Mouse (Mus musculus) embryonic facial prominence, embryonic 11.5 days (tissue): ENCODE results near the gene Slc12a3. TPM values are rescaled to one million over a fixed set of nuclear protein-coding genes. Genes with fewer than 3 reads are reported as not detected.

Experiments used
- ATAC-seq: fragments of 200-750 bp; cut with Nextera tagmentation; replicated peaks from 2 replicates; pipeline ENCODE4 v1.8.0; 2017; ENCODE audit warnings: low read depth; ENCODE audit not compliant: insufficient number of reproducible peaks, low FRiP score, low TSS enrichment
- DNase-seq: peaks from one replicate; pipeline ENCODE4 v3.0.0-alpha.2; 2015; ENCODE audit warnings: low spot score
- H3K27ac ChIP-seq: fragments of 300-500 bp; sonication (generic); replicated peaks from 2 replicates; pipeline ENCODE4 v1.5.1; 2014; ENCODE audit warnings: mild to moderate bottlenecking, low read depth, low read length, control low read depth
- H3K27me3 ChIP-seq: fragments of 300-500 bp; sonication (generic); 2 replicates; pipeline ENCODE4 v1.6.1; 2014; ENCODE audit warnings: mild to moderate bottlenecking, low read length, moderate library complexity, mixed read lengths; ENCODE audit not compliant: control insufficient read depth, insufficient read depth
- H3K36me3 ChIP-seq: fragments of 300-500 bp; sonication (generic); replicated peaks from 2 replicates; pipeline ENCODE4 v1.6.1; 2014; ENCODE audit warnings: low read depth, mild to moderate bottlenecking, low read length, moderate library complexity, mixed read lengths; ENCODE audit not compliant: control insufficient read depth, insufficient read depth
- H3K4me1 ChIP-seq: fragments of 300-500 bp; sonication (generic); 2 replicates; pipeline ENCODE4 v1.6.1; 2014; ENCODE audit warnings: low read length, mixed read lengths; ENCODE audit not compliant: control insufficient read depth, insufficient read depth
- H3K4me2 ChIP-seq: fragments of 300-500 bp; sonication (generic); 2 replicates; pipeline ENCODE4 v1.6.1; 2014; ENCODE audit warnings: low read depth, mild to moderate bottlenecking, control low read depth, low read length, moderate library complexity
- H3K4me3 ChIP-seq: fragments of 300-500 bp; sonication (generic); 2 replicates; pipeline ENCODE4 v1.5.1; 2014; ENCODE audit warnings: low read depth, low read length, control low read depth
- H3K9ac ChIP-seq: fragments of 300-500 bp; sonication (generic); replicated peaks from 2 replicates; pipeline ENCODE4 v1.6.1; 2014; ENCODE audit warnings: mild to moderate bottlenecking, control low read depth, low read length
- H3K9me3 ChIP-seq: fragments of 300-500 bp; sonication (generic); replicated peaks from 2 replicates; pipeline ENCODE4 v1.6.1; 2016; ENCODE audit warnings: mild to moderate bottlenecking, low read length, inconsistent platforms, mixed read lengths; ENCODE audit not compliant: control insufficient read depth
- WGBS: fragments of 180-500 bp; shearing (Covaris S2); extraction: QIAGEN DNeasy Blood & Tissue Kit; methylation state at CpG from one replicate; pipeline ENCODE4 v1.1.7; 2014; 5-methylcytosine and 5-hydroxymethylcytosine counted together
- polyA plus RNA-seq: library from polyadenylated mRNA; unstranded; fragments of >200 nt; fragmentation: Nextera tagmentation; extraction: Ambion mirVana; gene quantifications from 2 replicates; pipeline ENCODE4 v1.2.1, GENCODE M21; 2014

Gene Slc12a3
- polyA plus RNA-seq, 1 experiment from 2014 or later, result not detected

GRCm38 (mm10) chr8:94364686-94365312 is 35.8 kb downstream of the Slc12a3 start:
- WGBS, result 89% methylated on average over 6 of the region's 6 CpGs
- no peaks in the 10 kb centered on the region for H3K9me3 ChIP-seq
- no peak overlapping the region for H3K9ac ChIP-seq
- H3K27ac ChIP-seq, result no peak overlapping the region
- ATAC-seq (no peak), DNase-seq (no peak)
- H3K27me3 ChIP-seq, result no peaks in the 10 kb centered on the region
- H3K4me1 ChIP-seq, result no peaks in the 10 kb centered on the region
- H3K36me3 ChIP-seq, result no peaks in the 10 kb centered on the region
- H3K4me2 ChIP-seq, result no peak overlapping the region
- no peak overlapping the region for H3K4me3 ChIP-seq

- DNase-seq (no peak), ATAC-seq (no peak)
- 87% methylated on average over 9 of the region's 9 CpGs for WGBS
- H3K9me3 ChIP-seq, result no peaks in the 10 kb centered on the region
- no peaks in the 10 kb centered on the region for H3K36me3 ChIP-seq
- H3K4me3 ChIP-seq, result no peak overlapping the region
- H3K27ac ChIP-seq, result no peak overlapping the region
- no peak overlapping the region for H3K4me2 ChIP-seq
- no peaks in the 10 kb centered on the region for H3K4me1 ChIP-seq
- H3K9ac ChIP-seq, result no peak overlapping the region
- H3K27me3 ChIP-seq, result no peaks in the 10 kb centered on the region
Observed at GRCm38 (mm10) chr8:94365410-94365981, 36.5 kb downstream of the Slc12a3 start.

DNA sequence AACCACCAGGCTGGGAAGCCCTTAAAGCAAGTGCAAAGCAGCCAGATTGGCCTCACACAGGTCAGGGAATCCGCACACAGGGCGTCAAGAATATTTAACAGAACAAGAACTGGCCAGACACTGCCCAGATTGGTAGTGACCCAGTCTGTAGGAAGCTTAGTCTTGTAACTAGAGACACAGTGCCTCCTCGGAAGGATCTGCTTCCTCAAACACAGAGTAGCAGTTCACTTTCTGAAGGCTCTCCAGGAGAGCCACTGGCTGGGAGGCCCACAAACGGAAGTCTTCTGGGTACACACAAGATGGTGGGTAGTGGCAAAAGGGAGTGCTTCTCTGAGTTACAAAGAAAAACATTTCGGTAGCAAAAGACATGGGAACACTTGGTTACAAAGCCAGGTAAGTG is 41.8 kb downstream of the Slc12a3 start:
- no peak overlapping the region for H3K27ac ChIP-seq
- no peak overlapping the region for H3K4me2 ChIP-seq
- H3K27me3 ChIP-seq, result no peaks in the 10 kb centered on the region
- H3K4me1 ChIP-seq, result no peaks in the 10 kb centered on the region
- 75% methylated on average over 5 of the region's 5 CpGs for WGBS
- ATAC-seq (no peak), DNase-seq (no peak)
- no peak overlapping the region for H3K4me3 ChIP-seq
- no peaks in the 10 kb centered on the region for H3K9me3 ChIP-seq
- no peaks in the 10 kb centered on the region for H3K36me3 ChIP-seq
- no peak overlapping the region for H3K9ac ChIP-seq

DNA sequence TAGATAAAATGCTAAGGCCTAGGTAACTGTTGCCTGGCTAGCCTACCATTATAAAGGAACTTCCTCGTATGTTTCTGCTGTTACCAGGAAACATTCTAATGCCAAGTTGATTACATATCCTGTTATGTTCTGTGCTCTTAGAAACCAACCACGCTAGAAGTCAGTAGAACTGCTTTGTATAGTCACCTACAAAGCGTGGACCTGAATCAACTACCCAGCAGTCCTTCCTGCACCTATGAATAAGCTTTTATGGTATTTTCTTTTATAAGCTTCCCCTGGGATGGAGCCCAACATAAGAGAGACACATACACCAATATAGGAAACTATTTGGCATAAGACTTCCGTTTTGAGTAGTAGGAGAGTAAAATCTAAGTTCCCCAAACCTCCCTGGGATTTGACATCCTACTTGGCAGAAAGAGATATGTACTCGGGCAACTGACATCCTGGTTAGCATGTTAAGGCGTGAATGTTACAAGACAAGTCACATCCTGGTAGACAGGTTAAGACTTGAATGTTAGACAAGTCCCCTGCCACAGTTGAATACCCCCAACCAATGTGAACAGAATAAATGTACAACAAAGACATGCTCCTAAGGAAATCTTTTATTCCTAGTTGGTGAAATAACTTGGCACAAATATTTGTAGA is 44.1 kb downstream of the Slc12a3 start:
- DNase-seq (no peak), ATAC-seq (no peak)
- Histone ChIP-seq H3K27ac (no peak overlapping the region), H3K27me3 (no peaks in the 10 kb centered on the region), H3K4me2 (no peak overlapping the region), H3K9me3 (no peaks in the 10 kb centered on the region), H3K4me1 (no peaks in the 10 kb centered on the region), H3K9ac (no peak overlapping the region), H3K4me3 (no peak overlapping the region), H3K36me3 (no peaks in the 10 kb centered on the region)
- WGBS, result 82% methylated on average over 6 of the region's 6 CpGs

DNA sequence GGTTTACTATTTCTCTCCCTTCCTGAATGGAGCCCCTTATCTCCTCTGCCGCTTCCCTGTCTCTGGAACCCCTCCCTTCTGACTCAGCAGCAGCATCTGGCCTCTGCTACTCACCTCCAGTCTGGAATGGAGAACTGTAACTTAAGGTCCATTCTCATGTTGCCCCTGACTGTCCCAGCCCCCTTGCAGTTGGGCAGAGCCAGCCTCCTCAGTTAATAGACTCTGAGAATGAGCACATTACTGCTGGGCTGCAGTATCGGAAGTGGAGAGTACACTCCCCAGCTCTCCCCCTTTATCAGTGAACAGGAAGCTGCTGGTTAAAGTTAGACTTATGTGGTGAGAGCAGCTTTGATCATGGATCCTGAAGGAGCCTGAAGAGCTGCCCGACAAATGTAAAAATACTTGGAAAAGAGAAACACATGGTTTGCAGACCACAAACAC is 46.6 kb downstream of the Slc12a3 start:
- H3K4me3 ChIP-seq, result no peak overlapping the region
- no peak for DNase-seq
- ATAC-seq, result no peak
- WGBS, result 50% methylated on average over 3 of the region's 3 CpGs
- no peak overlapping the region for H3K4me2 ChIP-seq
- no peaks in the 10 kb centered on the region for H3K27me3 ChIP-seq
- H3K9me3 ChIP-seq, result no peaks in the 10 kb centered on the region
- no peak overlapping the region for H3K27ac ChIP-seq
- no peaks in the 10 kb centered on the region for H3K4me1 ChIP-seq
- no peaks in the 10 kb centered on the region for H3K36me3 ChIP-seq
- H3K9ac ChIP-seq, result no peak overlapping the region

DNA sequence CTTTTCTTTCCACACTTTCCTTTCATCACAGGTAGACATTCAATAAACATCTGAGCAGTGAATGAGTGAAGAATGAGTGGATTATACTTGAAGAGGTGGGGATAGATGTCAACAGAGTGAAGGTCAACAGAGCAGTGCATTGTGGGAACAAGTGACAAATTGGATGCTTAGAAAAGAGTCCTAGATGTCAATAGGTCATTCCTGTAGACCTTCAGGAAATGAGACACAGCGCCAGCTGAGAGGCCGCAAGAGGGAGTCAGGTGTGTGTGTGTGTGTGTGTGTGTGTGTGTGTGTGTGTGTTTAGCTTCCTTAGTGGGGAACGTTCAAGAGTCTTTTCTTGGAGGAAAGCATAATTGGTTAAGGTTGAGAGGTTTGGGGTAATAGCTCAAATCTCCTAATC is 47.2 kb downstream of the Slc12a3 start:
- Histone ChIP-seq H3K36me3 (no peaks in the 10 kb centered on the region), H3K4me1 (no peaks in the 10 kb centered on the region), H3K4me2 (no peak overlapping the region), H3K9me3 (no peaks in the 10 kb centered on the region), H3K9ac (no peak overlapping the region), H3K27ac (no peak overlapping the region), H3K4me3 (no peak overlapping the region), H3K27me3 (no peaks in the 10 kb centered on the region)
- ATAC-seq (no peak), DNase-seq (no peak)
- WGBS, result 78% methylated on average over 3 of the region's 3 CpGs

- Histone ChIP-seq H3K9ac (no peak overlapping the region), H3K36me3 (no peaks in the 10 kb centered on the region), H3K9me3 (no peaks in the 10 kb centered on the region), H3K27me3 (no peaks in the 10 kb centered on the region), H3K4me3 (no peak overlapping the region), H3K27ac (no peak overlapping the region), H3K4me2 (no peak overlapping the region), H3K4me1 (no peaks in the 10 kb centered on the region)
- WGBS, result 71% methylated on average over 2 of the region's 2 CpGs
- no peak for DNase-seq
- no peak for ATAC-seq
Observed at GRCm38 (mm10) chr8:94376580-94376979, 47.6 kb downstream of the Slc12a3 start.

DNA sequence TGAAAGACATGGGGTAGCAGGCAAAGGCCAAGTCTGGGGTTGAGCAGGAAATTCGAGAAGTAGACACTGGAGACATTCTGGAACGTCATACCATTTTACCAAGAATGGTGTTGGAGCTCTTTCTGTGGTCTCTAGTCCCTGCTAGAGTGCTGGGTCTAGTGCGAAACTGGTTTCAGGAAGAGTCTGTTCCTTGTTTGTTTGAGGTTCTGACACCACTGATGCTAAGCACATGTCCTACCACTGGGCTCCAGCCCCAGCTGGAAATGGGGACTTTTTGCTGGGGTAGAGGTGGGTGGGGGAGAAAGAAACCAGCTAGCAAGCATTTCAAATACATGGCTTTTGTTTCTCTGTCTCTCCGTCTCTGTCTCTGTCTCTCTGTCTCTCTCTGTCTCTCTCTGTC is 48.0 kb downstream of the Slc12a3 start:
- no peaks in the 10 kb centered on the region for H3K9me3 ChIP-seq
- H3K4me1 ChIP-seq, result no peaks in the 10 kb centered on the region
- H3K36me3 ChIP-seq, result no peaks in the 10 kb centered on the region
- H3K4me2 ChIP-seq, result no peak overlapping the region
- DNase-seq, result no peak
- no peaks in the 10 kb centered on the region for H3K27me3 ChIP-seq
- no peak overlapping the region for H3K4me3 ChIP-seq
- 78% methylated on average over 4 of the region's 4 CpGs for WGBS
- no peak for ATAC-seq
- H3K9ac ChIP-seq, result no peak overlapping the region
- no peak overlapping the region for H3K27ac ChIP-seq
